Mouse (Mus musculus): ENCODE results near the gene 4930579F01Rik.

DNA sequence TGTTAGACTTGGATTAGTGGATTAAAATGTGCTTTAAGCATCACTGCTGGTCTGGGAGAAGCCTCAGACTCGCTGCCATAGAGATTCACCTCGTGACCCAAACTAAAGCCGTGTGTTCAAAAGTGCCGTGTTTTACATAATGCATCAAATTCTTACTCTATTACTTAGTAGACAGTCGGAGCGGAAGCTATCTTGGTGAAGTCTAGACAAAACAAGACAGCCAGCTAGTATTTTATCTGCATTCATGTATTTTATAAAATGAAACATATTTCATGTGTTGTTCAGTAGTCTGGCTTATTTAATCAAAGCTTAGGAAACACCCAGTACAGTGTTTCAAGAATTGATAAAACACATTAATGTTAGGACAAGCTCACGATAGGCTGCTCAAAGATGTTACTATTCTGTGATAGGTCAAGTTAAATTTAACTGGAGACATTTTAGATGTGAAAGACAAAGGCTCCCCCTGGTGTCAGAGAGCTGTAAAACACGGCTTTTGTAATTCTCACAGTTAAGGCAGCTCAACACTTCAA lies 48.9 kb downstream of the 4930579F01Rik start, which contains the start of gene Mttp:
- TF ChIP-seq CTCF (IDR thresholded peaks at IDR 0.05) (peak; percentile 80), EP300 (IDR thresholded peaks at IDR 0.05) (peak; percentile 46; the same call in 1 of the 2 replicates)

Data from lung, postnatal 0 days (tissue).